Mouse (Mus musculus) c-Kit-positive CD71-positive TER-119-negative erythroid progenitor cells, embryonic 14.5 days (primary cell): ENCODE data around the gene Pitpnm3.

ENCODE experiments used
- DNase-seq: peaks from one replicate; pipeline ENCODE4 v3.0.0-alpha.2; 2013; ENCODE audit warnings: low read depth

The Pitpnm3 gene

DNA sequence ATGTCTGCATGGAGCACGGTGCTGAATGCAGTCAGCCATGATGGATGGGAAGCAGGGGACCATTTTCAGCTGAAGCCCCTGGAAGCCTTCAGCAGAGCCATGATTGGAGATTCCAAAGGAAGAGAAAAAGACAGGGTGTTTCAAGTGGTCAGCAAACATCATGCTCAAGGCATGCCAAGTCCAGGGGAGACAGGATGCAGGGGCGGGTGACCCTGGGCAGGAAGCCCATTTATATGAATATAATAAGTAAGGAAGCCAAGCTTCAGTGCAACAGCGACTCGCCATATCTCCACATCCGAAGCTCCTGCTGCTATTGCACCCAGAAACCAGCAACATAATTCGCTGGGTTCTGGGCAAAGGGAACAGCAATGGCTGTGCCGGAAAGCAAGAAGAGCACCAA lies 41.1 kb downstream of the Pitpnm3 start:
- DNase-seq, result no peak

DNA sequence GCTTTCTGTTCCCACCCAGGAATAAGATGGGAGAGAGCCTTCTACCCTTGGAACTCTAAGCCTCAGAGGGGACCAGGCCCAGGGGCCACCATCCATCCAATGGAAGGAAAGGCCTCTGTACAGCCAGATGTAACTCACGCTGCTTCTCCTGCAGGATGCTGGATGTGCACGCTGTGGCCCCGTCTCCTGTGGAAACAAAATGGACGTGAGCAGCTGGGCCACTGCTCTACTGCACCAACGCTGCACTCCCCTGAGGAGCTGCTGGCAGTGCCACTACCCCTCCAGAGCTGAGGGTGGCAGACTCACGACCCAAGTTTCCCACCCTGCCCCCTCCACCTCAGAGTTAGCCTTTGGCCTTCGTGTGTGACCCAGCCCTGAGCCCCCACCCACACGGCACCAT lies 43.2 kb downstream of the Pitpnm3 start:
- DNase-seq, result no peak

- DNase-seq, result no peak
These were observed 49.1 kb downstream of the Pitpnm3 start for GRCm38 (mm10) chr11:72086251-72087046.

- DNase-seq, result no peak
These were observed 51.2 kb downstream of the Pitpnm3 start for GRCm38 (mm10) chr11:72084337-72084736.

DNA sequence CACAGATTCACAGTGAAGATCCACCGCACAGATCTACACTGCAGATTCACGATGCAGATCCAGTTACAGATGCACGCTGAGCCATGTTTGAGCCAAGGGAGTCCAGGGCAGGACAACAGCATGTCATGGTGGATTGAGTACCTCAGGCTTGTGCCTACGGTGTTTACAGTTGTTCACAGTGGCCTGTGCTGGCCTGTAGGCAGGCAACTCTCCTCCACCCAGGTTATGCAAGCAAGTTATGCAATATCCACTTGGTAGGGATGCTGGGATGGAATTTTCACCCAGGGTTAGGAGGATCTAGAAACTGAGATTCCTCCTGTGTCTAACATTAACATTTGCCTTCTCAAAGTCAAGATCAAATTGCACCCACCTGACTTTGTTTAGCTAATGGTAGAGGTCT lies 53.0 kb downstream of the Pitpnm3 start:
- DNase-seq, result no peak

DNA sequence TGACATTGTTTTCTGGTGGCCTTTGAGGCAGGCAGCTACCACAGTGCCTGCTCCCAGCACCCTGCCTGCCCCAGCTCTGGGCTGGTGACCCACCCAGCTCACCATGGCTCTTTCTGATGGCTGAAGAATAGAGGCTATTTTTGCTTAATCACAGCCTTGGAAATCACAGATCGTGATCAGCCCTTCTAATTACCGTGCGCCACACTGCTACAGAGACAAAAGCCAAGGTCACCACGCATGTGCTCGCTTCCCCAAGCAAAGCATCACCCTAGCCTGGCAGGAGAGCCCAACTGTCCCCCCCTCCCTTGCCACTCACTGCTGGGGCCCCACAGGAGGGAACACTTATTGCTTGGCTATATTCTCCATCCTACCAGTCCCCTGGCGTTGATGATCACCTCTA lies 55.1 kb downstream of the Pitpnm3 start:
- DNase-seq, result no peak

DNA sequence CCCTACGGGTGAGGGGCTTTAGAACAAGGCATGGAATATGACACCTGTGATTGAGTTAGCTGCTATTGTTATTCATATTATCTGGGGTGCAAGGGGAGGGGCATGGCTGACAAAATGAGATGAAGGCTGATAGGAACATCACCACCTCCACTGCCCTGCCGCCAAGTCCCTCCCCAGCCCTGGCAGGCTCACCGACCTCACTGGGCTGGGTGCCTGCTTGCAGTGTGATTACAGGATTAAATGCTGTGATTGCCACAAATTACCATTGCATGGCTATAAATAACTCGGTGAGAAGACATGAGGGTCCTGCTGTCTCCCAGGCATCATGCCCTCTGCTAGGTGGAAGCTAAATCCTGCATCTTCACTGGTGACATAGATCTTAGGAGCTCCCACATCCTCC lies 56.9 kb downstream of the Pitpnm3 start:
- no peak for DNase-seq

DNA sequence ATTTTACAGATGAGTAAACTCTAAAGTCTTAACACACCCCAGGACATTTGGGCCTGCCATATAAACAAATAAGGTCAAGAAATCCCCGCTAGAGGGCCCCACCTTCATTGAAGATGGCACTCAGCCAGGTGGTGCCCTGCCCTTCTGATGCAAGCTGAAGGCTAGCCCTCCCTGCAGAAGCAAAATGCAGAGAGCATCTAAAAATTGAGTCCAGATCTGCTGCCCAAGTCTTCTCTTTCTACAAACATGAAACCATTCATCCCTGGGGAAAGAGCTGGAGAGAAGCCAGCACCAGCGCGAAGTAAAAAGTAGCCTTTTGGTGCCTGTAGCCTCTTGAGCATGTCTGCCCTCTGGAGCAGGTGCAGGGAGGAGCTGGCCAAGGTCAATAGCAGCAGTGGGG lies 57.5 kb downstream of the Pitpnm3 start:
- no peak for DNase-seq

- no peak for DNase-seq
These were observed 61.3 kb downstream of the Pitpnm3 start for GRCm38 (mm10) chr11:72074230-72074629.

DNA sequence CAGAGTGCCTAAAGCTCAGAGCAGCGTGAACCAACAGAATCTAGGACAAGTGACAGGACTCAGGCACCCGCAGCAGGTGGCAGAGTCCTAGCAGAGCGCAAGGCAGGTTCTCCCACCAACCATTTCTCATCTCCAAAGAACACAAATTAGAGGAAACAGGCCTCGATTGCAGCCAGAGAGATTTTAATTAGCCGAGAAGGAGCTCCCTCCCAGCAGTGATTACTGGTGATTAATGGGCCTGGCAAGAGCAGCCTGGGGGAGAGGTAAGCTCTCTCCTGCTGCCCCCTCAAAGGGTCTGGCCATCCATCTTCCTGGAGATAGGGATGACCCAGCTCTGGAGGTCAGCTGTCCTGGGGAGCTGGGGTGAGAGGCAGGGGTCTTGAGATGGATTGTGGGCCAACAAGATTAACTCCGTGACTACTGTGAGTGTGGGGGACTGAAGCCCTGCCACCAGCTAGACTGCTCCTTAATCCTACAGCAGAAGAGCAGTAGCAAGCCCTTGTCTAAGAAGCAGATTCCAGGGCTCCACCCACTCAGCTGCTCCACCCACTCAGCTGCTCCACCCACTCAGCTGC lies 63.2 kb downstream of the Pitpnm3 start:
- DNase-seq, result no peak

GRCm38 (mm10) chr11:72070733-72071132 lies 64.8 kb downstream of the Pitpnm3 start:
- no peak for DNase-seq

- DNase-seq, result no peak
These were observed 67.6 kb downstream of the Pitpnm3 start for GRCm38 (mm10) chr11:72068026-72068425.

- DNase-seq, result no peak
These were observed 68.3 kb downstream of the Pitpnm3 start for GRCm38 (mm10) chr11:72067326-72067725.

GRCm38 (mm10) chr11:72066330-72066729 lies 69.2 kb downstream of the Pitpnm3 start:
- peak; percentile 11 for DNase-seq

- DNase-seq, result no peak
These were observed 70.5 kb downstream of the Pitpnm3 start for GRCm38 (mm10) chr11:72065103-72065502.

- no peak for DNase-seq
These were observed 71.2 kb downstream of the Pitpnm3 start for GRCm38 (mm10) chr11:72064414-72064813.

DNA sequence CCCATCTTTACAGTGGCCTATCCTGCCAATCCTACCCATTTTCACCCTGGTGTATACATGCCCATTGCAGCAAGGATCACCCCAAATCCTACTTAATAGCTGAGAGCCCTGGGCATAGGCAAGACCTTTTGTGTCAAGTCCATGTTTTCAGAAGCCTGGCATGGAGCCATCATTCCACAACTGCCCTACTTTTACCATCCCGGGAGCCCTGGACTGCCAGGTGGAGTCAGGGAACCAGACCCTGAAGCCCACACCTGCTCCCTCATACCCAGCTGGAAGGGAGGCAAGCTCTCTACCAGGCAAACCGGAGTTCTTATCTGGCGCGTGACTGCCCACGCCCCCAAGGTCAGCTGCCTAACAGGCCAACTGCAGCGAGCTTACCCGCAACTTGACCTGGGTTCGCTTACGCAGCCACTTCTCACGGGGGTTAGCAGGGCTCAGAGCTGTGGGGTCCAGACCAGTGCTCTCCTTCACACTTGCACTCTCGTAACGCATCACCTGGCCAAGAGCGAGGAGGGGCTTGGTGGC lies 74.4 kb downstream of the Pitpnm3 start:
- DNase-seq, result no peak

DNA sequence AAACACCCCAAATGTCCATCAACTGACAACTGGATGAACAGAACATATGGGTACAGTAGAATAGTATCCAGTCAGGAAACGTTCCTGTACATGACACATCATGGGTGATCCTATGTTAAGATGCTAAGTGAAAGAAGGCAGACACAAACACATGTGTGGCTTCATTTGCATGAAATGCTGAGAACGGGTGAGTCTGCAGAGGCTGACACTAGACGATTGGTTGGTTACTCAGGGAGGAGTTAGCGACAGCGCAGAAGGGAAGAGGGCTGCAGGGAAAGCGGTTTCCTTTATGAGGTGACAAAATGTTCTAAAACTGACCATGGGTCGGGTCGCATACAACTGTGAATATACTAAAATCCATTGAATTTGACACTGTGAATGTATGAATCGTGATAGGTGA lies 75.2 kb downstream of the Pitpnm3 start:
- DNase-seq, result no peak

GRCm38 (mm10) chr11:72057166-72057565 lies 78.4 kb downstream of the Pitpnm3 start:
- DNase-seq, result no peak

DNA sequence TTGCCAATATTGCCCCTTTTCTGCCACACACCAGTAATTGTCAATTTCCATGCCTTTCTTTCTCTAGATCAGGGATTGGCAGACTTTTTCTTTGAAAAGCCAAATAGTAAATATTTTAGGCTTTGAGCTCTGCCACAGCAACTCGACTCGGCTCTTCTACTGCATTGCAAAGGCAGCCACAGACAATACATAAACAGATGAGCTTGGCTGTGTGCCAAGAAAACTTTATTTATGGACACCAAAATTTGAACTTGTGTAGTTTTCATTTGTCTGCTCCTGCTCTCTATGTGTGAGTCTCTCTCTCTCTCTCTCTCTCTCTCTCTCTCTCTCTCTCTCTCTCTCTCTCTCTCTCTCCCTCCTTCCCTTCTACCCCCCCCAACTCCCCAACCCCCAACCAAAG lies 80.4 kb downstream of the Pitpnm3 start:
- DNase-seq, result no peak

- peak; percentile 44 for DNase-seq
These were observed 82.9 kb downstream of the Pitpnm3 start for GRCm38 (mm10) chr11:72052636-72053035.

DNA sequence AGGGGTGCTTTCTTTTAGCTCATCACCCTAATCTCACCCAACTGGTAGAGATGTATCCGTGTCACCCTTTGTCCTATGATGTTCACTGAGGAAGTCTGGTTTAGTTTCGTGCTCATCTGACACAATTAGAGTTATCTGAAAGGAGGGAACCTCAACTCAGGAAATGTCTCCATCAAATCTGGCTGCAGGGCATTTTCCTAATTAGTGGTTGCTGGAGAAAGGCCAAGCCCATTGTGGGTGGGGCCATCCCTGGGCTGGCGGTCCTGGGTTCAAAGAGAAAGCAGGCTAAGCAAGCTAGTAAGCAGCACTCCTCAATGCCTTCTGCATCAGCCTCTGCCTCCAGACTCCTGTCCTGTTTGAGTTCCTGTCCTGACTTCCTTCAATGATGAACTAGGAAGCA lies 83.4 kb downstream of the Pitpnm3 start:
- no peak for DNase-seq
